Mouse (Mus musculus): ENCODE data around the gene Acyp1.

DNA sequence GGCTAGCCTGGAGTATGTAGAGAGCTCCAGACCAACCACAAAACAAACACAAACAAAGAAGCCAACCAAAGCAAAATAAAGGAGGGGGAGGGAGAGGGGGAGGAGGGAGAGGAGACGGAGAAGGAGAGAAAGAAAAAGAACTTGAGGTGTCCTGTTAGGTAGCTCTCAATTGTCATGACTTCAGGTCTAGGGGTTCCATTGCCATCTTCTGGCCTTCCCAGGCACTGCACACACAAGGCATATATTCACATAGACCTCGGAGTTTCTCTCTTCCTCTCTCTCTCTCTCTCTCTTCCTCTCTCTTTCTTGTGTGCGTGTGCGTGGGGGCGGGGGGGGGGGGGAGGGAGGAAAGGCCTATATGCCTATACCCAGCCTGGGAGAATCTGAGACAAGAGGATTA lies 1.3 kb downstream of the Acyp1 start:
- peak; percentile 63 for TF ChIP-seq CTCF (IDR thresholded peaks at IDR 0.05; ENCODE audit: low read depth)
- no peak for TF ChIP-seq EP300 (IDR thresholded peaks at IDR 0.05; ENCODE audit: low read depth)

Data from liver, embryonic 14.5 days (tissue).